Mouse (Mus musculus): ENCODE measurements around the gene Sema7a.

Gene Sema7a

DNA sequence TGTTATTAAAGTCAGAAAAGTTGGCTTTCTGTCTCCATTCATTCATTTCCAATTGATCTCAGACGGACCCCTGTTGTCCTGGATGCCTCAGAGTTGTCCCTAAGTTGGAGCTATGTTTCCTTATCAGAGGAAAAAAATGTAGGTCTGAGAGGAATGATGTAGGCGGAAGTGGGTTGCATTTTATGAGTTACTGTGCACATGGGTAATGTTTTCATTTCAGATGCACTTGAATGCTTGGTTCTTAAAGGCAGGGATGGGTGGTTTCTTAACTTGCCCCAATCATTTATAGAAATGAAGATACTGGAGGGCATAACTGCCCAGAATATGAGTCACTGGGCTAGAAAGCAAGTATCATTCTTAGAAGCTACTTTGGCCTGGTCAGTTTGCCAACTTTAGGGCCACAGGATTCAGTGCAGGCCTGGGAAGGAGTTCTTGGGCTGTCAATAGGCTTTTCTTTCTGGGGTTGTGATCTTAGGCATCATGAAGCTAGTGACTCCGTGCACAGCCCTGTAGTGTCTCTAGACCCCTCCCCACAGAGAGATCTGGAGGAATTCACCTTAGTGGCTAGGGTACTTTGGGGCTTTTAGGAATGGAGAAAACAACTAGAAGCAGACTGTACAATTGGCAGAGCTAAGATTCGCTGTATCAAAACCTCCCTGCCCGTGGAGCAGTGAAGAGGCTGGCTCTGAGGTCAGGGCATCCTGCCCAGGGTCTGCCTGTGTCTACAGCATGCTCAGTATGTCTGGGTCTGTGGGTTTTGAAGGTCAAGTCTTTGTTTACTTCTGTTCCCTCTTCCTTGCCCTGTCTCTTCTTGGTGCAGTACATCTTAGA lies 1.5 kb upstream of the Sema7a start:
- no peak for DNase-seq (ENCODE audit: low read depth, low spot score)

DNA sequence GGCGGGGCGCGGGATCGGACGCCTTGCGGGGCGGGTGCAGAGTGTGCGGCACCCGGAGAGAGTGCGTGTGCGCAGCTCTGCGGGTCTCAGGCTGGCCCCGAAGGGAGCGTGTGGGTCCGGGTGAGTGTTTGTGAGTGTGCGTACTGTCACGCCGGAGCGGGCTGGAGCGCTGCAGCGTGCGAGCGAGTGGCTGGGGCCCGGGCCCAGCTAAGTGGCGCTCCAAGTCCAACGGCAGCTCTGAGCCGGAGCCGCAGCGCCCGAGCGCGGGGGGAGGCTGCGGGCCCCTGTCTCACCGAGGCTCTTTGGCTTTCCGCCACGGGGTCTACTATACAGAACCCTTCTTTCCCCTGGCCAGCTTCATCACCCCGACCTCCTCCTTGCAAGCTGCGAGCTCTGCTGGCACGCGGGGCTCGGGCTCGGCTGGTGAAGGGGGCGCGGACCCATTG lies 460 bp downstream of the Sema7a start:
- DNase-seq (ENCODE audit: low read depth, low spot score): no peak

DNA sequence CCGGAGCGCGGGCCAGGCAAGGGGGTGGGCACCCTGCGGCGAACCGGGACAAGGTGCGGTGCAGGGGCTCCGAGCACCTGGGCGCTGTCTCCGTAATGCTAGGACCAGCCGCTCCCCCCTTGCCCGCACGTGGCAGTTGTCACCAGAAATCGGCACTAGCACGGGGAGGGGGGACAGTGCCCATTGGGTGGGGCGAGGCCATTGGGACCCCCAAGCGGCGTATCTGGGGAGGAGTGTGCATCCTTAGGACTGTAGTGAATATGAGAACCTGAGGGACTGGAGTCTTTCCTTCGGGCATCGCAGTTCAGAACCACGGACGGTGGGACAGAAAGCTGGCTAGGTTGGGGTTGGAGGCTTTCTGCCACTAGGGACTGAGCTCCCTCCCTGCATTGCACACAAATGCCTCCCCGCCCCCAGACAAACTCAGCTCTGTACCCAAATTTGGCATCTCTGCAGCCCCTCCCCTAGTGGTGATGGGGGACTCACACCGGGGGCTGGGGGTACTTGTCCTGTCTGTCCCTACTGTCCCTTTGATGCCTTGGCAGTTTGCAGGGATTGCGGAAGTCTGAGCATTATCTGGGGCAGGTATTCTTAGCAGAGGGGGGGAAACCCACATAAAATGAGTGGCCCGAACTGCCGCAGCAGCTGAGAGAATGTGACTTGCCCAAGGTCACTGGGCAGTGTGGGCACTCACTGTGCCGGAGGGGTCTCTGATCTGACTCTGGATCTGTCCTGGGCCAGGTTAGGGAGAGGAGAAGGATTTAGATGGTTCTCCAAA lies 1.1 kb downstream of the Sema7a start:
- DNase-seq (ENCODE audit: low read depth, low spot score): peak; percentile 48

DNA sequence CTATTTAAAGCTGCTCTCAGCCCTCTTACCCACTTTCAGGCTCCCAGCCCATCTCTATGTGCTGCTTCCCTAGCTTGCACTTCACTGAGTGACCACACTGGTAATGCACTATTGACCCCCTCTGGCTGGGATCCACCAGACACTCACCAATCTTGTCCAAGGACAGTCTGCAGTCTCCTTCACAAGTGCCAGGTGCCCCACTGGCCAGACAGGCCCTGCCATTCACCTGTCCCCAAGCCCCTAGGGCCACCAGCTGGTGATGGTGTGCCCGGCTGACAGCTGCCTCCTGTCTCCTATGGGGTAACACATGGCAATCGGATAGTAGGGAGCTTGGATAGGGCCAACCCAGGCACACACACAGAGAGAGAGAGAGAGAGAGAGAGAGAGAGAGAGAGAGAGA lies 2.1 kb downstream of the Sema7a start:
- no peak for DNase-seq (ENCODE audit: low read depth, low spot score)

DNA sequence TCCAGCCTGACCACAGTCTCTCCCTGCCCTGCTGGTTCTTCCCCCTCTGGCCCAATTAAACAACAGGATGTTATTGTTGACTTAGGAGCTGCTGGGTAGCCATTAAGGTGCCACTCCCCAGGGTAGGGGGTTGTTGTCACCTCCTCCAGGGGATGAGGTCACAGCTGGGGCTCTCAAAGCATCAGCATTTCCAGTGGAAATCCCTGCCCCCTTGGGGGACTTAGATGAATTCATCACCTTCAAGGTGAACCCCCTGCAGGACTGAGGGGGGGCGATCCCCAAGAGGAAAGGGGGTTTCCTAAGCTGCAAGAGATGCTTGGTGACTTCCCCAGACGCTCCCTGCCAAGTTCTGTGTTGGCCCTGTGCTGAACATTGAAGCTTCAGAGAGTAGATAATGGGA lies 3.2 kb downstream of the Sema7a start:
- no peak for DNase-seq (ENCODE audit: low read depth, low spot score)

DNA sequence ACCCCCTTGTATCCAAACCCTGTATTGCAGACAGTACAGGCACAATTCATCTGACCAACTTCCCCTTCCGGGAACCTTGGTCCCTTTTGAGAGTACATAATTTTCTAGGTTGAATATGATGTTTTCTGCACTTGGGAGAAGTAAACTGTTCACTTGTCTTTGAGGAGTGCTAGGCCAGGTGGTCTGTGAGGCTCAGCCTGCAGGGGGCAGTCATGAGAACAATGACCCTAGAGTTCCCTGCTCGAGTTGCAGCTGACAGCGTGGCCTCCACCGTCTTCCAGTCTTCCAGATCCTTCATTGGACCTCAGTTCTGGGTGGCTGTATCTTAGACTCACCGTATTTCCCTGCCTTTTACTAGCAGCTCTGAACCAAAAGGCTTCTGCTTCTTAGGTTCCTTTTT lies 4.7 kb downstream of the Sema7a start:
- peak; percentile 71 for DNase-seq (ENCODE audit: low read depth, low spot score)

DNA sequence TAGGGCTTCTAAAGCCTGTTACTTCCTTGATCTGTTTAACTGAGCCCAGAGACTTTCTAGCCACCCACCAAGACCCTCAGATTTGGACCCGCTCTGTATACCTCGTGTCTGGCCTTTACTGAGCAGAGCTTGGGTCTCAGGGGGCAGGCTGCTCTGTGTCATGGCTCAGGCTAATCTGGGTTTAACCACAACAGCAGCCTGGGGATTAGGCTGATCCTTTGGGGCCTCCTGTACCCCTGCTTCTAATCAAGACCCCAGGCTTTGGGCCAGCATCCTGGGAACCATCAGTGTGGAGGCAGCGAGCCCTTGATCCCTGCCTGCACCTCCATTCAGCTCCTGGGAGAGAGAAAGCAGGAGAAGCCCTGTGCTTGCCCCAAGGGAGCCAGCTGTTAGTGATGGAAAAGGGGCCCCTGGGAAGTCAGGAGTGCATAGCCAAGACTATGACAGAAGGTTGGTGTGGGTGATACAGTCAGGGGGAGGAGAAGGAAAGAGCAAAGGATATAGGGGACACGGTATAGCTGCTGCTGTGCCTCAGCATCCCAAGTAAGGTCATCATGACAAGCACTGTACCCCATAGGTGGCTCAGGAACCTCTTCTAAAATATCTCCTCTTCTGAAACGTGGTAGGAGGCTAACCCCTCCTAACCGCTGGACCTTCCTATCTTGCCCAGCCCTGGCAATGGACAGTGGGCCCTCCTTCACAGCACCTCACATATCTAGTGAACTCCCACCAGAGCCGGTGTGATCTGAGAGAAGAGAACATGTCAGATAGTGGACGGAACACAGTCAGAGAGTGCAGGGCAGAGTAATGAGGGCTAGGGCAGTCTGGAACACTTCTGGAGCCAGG lies 6.1 kb downstream of the Sema7a start:
- no peak for DNase-seq (ENCODE audit: low read depth, low spot score)

DNA sequence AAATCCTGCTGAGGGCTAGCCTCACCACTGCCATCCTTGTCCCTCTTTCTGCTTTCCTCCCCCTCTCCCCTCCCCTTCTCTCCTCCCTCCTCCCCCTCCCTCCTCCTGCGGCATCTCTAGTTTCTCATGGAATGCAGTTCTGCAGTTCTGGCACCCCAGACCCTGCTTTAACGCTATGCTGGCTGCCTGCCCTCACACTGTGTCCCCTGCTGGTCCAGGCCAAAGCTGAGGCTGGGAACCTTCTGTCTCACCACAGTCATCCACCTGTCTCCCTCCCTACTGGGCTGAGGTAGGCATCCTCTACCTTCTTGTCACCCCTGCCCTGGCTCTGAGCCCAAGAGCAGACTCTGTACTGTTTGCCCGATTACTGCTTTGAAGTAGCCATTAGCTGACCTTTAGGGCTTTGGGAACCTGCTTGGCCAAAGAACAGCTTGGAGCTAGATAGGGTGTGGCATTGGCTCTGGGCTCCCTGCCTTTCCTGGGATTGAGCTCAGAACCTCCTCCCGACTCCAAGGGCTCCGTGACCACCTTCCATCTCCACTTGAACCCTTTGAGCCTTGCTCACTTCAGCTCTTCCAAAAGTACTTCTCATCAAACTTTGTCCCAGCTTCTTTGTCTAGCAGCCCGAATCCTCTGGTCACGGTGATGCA lies 7.6 kb downstream of the Sema7a start:
- DNase-seq (ENCODE audit: low read depth, low spot score): no peak

DNA sequence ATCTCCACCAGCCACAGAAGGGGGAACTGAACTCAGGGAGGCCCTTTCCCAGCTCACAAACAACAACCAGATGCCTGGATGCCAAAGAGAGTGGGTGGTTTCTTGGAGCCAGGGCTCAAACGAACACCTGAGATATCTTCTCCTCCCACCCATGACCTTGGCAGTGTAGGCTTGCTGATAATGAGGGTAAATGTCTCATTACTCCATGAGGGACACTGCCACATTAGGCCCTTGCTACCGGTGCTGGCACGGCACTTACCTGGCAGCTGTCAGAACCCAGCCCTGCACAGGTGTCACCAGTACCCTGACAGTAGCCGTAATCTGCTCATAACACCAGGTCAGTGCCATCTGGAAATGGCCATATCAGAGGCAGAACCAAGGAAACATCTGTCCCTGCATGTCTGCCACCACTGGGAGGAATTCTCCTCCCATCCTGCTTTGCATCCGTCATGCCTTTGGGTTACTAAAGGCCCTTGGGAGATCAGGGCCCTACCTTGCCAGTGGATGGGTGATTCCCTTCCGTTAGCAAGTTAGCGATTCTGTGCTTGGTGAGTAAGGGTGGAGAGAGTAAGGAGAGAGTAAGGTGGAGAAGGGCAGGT lies 8.5 kb downstream of the Sema7a start:
- DNase-seq (ENCODE audit: low read depth, low spot score): no peak

DNA sequence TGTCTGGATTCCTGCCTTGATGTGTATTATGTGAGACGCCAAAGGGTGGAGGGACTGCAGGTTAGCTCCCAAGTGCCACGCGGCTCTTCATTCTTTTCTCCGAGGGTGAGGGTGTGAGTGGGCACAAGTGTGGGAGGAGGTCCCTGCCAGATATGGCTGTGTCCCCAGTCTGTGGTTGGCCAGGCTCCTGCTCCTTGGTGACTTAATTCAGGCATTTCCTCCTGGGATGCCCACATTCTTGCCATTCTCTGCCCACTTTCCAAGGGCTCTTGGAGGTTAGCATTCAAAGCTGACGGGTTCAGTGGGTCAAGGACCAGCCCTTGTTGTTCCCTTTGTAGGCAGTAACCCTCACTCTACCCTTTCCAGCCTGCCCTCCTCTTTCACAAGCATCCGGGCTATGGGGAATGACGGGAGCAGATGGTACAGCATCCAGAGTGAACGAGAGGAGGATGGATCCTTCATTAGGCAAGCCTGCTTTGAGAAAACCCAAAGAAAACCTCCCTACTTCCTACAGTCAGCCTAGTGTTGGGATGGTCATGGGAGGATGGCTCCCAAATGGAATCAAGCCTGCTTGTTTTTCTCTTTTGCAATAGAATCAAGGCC lies 9.3 kb downstream of the Sema7a start:
- no peak for DNase-seq (ENCODE audit: low read depth, low spot score)

DNA sequence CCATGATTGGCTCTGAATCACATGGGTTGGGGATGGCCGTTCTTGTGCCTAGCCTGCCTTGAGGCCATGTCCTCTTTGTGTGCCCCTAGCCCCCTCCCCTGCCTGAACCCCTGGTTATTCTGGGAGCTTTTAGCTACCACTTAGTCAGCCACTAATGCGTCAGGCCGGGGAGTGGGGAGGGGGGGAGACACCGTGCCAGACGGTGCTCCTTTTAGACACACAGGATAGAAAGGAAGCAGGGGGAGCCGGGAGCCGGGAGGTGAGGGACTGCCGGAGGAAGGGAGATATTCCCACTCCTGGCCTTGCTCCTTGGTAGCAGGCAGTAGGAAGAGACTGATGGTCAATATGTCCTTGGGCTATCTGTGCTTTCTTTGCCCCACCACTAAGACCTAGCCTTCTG lies 10.0 kb downstream of the Sema7a start:
- DNase-seq (ENCODE audit: low read depth, low spot score): no peak

DNA sequence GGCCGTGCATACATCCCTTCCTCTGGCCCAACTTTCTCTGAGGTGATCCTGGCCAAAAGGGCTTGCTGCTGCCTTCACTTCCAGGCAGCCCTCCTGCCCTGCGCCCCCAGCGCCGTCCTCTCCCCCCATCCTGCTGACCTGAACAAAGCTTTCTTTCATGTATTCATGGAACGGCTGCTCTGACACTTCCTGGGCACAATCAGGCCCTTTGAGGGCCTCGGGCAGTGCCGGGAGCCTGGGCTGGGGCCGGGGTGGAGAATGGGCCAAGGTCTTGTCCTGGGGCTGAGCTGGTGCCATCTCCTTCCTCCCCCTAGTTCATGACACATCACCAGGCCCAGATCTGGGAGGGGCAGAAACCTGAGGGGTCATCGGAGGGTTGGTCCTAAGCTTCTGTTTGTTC lies 10.6 kb downstream of the Sema7a start:
- DNase-seq (ENCODE audit: low read depth, low spot score): no peak

DNA sequence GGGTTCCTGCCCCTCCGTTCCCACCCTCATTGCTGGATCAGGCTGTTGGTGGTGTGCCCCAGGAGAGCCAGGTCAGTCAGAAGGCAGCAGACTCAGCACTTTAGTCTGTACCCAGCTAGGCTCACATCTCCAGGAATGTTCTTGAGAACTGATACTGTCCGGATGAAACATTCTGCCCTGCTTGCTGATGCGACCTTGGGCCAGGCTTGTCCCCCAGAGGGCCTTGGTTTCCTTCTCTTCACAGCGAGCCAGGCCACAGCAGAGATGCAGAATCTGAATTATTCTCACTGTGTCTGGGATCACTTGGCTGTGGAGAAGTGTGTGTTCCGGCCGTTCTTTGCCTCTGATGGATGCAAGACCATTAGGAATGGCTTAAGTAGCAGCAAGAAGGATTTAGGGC lies 12.1 kb downstream of the Sema7a start:
- no peak for DNase-seq (ENCODE audit: low read depth, low spot score)

DNA sequence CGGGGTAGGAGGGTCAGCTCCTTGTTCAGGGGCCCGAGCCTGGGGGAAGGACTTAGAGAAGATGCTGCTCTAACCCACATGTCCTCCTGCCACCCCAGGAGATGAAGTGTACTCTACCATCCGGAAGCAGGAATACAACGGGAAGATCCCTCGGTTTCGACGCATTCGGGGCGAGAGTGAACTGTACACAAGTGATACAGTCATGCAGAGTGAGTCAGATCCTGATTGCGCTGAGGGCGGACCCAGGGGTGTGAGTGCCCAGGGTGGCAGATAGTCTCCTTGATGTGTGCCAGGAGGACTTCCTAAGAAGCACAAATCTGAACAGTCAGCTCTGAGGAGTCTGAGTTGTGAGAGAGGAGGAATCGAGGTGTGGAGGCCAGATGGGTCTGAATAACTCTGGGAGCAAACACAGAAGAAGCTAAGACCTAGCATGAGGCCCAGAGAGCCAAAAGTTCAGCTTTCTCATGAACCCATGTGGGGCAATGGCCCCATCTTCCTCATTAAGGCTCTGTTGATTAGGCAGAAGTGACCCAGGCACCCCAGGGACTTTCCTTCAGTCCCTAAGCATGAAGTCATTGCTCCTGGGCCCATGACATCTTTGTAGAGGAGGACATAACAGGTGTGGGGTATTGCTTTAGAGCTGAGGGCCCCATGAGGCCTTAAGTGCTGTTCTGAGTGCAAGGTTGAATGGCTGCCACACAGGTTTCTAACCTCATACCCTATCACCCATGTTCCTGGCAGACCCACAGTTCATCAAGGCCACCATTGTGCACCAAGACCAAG lies 15.2 kb downstream of the Sema7a start:
- no peak for DNase-seq (ENCODE audit: low read depth, low spot score)

DNA sequence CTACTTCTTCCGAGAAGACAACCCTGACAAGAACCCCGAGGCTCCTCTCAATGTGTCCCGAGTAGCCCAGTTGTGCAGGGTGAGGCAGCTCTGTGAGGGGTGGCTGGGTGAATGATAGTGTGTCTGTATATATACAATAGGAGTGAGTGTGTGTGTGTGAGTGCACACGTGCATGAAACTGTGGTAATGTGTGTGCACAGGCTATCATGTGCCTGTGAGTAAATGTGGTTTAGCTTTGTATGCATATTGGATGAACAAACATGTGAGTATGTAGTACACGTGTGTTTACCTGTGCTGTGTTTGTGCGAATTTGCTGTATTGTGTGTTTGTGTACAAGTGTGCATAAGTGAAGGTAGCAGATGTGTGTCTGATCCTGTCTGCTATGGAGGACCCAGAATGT lies 15.9 kb downstream of the Sema7a start:
- DNase-seq (ENCODE audit: low read depth, low spot score): no peak

DNA sequence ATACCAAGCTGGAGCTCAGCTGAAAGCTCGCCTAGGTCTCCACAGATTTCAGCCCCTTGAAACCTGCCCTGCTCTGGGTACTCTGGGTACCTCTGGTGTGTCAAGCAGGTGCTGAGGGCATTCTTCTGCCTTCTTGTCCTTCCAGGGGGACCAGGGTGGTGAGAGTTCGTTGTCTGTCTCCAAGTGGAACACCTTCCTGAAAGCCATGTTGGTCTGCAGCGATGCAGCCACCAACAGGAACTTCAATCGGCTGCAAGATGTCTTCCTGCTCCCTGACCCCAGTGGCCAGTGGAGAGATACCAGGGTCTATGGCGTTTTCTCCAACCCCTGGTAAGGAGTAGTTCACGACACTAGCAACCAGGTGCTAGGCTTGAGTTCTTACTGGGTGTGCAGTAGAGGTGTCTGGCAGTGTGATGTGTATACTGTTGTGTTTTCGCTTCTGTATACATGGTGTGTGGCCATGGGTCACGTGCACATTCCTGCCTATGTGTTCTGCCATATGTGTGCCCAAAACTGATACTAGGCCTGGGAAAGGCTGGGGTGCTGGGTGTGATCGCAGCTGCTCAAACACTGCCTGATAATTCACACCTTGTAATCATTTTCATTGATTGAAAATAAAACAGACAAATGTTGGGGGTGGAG lies 16.4 kb downstream of the Sema7a start:
- no peak for DNase-seq (ENCODE audit: low read depth, low spot score)

DNA sequence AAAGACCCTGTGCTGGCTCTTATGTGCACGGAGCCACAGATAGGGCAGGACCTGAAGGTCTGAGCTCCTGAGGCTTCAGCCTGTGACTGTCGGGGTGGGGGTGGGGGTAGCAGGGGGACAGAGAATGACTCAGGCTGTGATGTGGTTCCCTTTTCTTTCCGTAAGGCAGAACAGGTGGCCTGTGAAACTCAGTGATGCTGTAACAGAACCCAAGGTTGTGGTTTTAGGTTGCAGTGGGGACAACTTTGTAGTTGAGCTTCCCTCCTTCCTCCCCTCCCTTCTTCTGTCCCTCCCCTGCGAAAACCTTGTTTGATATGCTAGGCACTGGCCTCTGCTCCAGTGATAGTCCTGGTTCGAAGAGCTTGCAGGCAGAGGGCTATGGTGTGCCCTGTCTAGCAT lies 16.9 kb downstream of the Sema7a start:
- no peak for DNase-seq (ENCODE audit: low read depth, low spot score)

DNA sequence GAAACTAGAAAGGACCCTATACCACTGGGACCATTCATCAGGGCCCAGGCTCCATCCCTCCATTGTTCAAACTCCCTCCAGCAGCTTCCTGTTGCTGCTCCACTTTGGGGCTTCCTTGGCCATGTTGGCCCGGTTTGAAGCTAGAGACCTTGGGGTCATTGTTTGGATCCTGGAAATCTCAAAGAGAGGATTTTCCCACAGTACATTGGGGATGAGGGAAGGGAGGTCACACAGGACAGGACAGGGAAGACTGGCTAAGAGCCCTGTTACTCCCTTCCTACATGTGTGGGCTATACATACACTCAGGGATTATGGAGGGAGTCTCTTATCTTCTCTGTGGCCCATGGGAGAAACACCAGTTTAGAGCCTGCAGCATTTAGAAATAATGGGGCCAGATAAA lies 18.7 kb downstream of the Sema7a start:
- DNase-seq (ENCODE audit: low read depth, low spot score): no peak

DNA sequence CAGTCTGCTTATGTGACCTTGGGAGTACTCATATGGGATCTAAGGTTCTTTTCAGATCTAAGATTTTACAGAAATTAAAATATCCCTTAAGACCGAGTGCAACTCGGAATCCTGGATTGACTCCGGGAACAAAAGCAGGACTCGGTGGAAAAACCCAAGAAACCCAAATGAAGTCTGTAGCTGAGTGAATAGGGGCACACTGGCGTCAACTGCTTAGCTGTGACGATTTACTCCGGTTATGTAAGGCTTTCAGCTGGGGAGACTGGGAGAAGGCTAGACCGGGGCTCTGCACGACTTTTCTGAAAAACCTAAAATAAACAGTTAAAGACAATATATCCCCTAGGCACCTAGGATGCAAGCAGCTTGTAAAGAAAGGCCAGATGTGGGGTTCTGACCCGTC lies 19.5 kb downstream of the Sema7a start:
- DNase-seq (ENCODE audit: low read depth, low spot score): no peak
